Mouse (Mus musculus): Measurements from ENCODE around the gene Fbxl18. TPM values are rescaled to one million over a fixed set of nuclear protein-coding genes. Genes with fewer than 3 reads are reported as not detected.

The Fbxl18 gene
- polyA plus RNA-seq, 1 experiment from 2014 or later = 22.5 TPM

GRCm38 (mm10) chr5:142873718-142874117, 21.5 kb downstream of the Fbxl18 start:
- H3K27ac ChIP-seq (ENCODE audit: low read depth, low read length) = no peak overlapping the region
- no peaks in the 10 kb centered on the region for H3K27me3 ChIP-seq (ENCODE audit: control insufficient read depth, insufficient read depth, low read length)
- no peak overlapping the region for H3K9ac ChIP-seq (replicated peaks; ENCODE audit: low read depth, low read length)
- ATAC-seq (ENCODE audit: low read depth) = no peak
- no peak overlapping the region for H3K4me2 ChIP-seq (ENCODE audit: low read depth, low read length)
- H3K9me3 ChIP-seq (ENCODE audit: control insufficient read depth, low read length) = no peaks in the 10 kb centered on the region
- H3K4me1 ChIP-seq (ENCODE audit: control insufficient read depth, insufficient read depth, low read length) = 0 out of 2 replicates have a peak, but pooled peaks cover 13% of the 10 kb centered on the region
- WGBS = 97% methylated on average over 7 of the region's 7 CpGs
- no peak overlapping the region for H3K4me3 ChIP-seq (ENCODE audit: low read depth, low read length)
- peaks cover 11% of the 10 kb centered on the region; the same call in 1 of the 2 replicates for H3K36me3 ChIP-seq (ENCODE audit: control insufficient read depth, insufficient read depth, low read length)

DNA sequence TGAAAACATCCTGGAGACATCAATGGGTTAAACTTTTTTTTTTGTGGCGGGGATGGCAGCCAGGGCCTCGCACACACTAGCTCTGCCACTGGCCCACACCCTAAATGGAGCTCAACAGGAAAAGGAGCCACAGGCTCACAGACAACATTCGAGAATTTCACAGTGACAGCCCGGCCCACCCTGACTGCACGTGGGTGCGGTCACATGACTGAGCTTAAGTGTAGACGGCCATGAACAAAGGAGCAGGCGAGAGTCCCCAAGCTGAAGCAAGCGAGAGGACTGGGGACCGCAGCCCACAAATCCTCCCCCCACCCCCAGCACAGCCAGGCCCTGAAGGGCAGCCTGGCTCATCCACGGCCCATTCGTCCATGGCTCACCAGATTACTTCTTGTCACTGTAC, 23.5 kb downstream of the Fbxl18 start:
- Histone ChIP-seq H3K4me3 (ENCODE audit: low read depth, low read length) (no peak overlapping the region), H3K4me1 (ENCODE audit: control insufficient read depth, insufficient read depth, low read length) (0 out of 2 replicates have a peak, but pooled peaks cover 7% of the 10 kb centered on the region), H3K4me2 (ENCODE audit: low read depth, low read length) (no peak overlapping the region), H3K36me3 (ENCODE audit: control insufficient read depth, insufficient read depth, low read length) (peaks cover 4% of the 10 kb centered on the region; the same call in 1 of the 2 replicates), H3K27ac (ENCODE audit: low read depth, low read length) (no peak overlapping the region), H3K9me3 (ENCODE audit: control insufficient read depth, low read length) (no peaks in the 10 kb centered on the region), H3K27me3 (ENCODE audit: control insufficient read depth, insufficient read depth, low read length) (no peaks in the 10 kb centered on the region), H3K9ac (replicated peaks; ENCODE audit: low read depth, low read length) (no peak overlapping the region; the same call in 1 of the 2 replicates)
- no peak for ATAC-seq (ENCODE audit: low read depth)
- 61% methylated on average over 12 of the region's 12 CpGs for WGBS

DNA sequence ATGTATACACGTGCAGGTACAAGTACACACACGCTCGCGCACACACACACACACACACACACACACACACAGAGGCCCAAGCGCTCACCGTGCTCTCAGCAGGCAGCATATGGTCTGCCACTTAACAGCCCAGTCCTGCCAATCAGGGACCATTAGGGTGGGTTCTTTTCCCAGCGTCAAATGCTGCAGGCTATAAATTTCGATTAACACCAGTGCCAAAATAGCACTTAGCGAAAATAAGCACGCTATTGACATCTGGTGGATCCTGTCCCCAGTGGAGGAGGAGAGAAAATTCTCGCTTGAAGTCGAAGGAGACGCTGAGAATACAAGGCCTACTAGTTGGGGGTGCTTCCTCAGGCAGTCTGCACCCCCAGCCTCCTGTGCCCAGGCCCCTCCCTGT, 25.8 kb downstream of the Fbxl18 start:
- WGBS = 24% methylated on average over 13 of the region's 13 CpGs
- Histone ChIP-seq H3K9ac (replicated peaks; ENCODE audit: low read depth, low read length) (no peak overlapping the region), H3K36me3 (ENCODE audit: control insufficient read depth, insufficient read depth, low read length) (no peaks in the 10 kb centered on the region)

GRCm38 (mm10) chr5:142857763-142858229, 37.4 kb downstream of the Fbxl18 start:
- WGBS = 18% methylated on average over 16 of the region's 16 CpGs
- Histone ChIP-seq H3K9ac (replicated peaks; ENCODE audit: low read depth, low read length) (no peak overlapping the region), H3K27ac (ENCODE audit: low read depth, low read length) (peak overlapping the region; percentile 69), H3K4me1 (ENCODE audit: control insufficient read depth, insufficient read depth, low read length) (peaks cover 5% of the 10 kb centered on the region; the same call in 1 of the 2 replicates), H3K36me3 (ENCODE audit: control insufficient read depth, insufficient read depth, low read length) (no peaks in the 10 kb centered on the region), H3K4me3 (ENCODE audit: low read depth, low read length) (no peak overlapping the region), H3K9me3 (ENCODE audit: control insufficient read depth, low read length) (no peaks in the 10 kb centered on the region), H3K4me2 (ENCODE audit: low read depth, low read length) (0 out of 2 replicates have a peak overlapping the region, but pooled peaks have one; percentile 3), H3K27me3 (ENCODE audit: control insufficient read depth, insufficient read depth, low read length) (no peaks in the 10 kb centered on the region)
- peak; percentile 56 for ATAC-seq (ENCODE audit: low read depth)

More for the DNA sequence above, 25.8 kb downstream of the Fbxl18 start:
- no peak overlapping the region for H3K4me2 ChIP-seq (ENCODE audit: low read depth, low read length)
- H3K27ac ChIP-seq (ENCODE audit: low read depth, low read length) = peak overlapping the region; percentile 62
- 0 out of 2 replicates have a peak, but pooled peaks cover 4% of the 10 kb centered on the region for H3K4me1 ChIP-seq (ENCODE audit: control insufficient read depth, insufficient read depth, low read length)
- ATAC-seq (ENCODE audit: low read depth) = peak; percentile 83
- no peak overlapping the region for H3K4me3 ChIP-seq (ENCODE audit: low read depth, low read length)
- H3K27me3 ChIP-seq (ENCODE audit: control insufficient read depth, insufficient read depth, low read length) = no peaks in the 10 kb centered on the region
- no peaks in the 10 kb centered on the region for H3K9me3 ChIP-seq (ENCODE audit: control insufficient read depth, low read length)

GRCm38 (mm10) chr5:142856408-142856807, 38.8 kb downstream of the Fbxl18 start:
- no peak for ATAC-seq (ENCODE audit: low read depth)
- H3K27ac ChIP-seq (ENCODE audit: low read depth, low read length) = no peak overlapping the region
- no peak overlapping the region for H3K9ac ChIP-seq (replicated peaks; ENCODE audit: low read depth, low read length)
- no peak overlapping the region for H3K4me3 ChIP-seq (ENCODE audit: low read depth, low read length)
- H3K9me3 ChIP-seq (ENCODE audit: control insufficient read depth, low read length) = no peaks in the 10 kb centered on the region
- H3K36me3 ChIP-seq (ENCODE audit: control insufficient read depth, insufficient read depth, low read length) = no peaks in the 10 kb centered on the region
- 84% methylated on average over 4 of the region's 4 CpGs for WGBS
- H3K4me2 ChIP-seq (ENCODE audit: low read depth, low read length) = no peak overlapping the region
- H3K27me3 ChIP-seq (ENCODE audit: control insufficient read depth, insufficient read depth, low read length) = no peaks in the 10 kb centered on the region
- H3K4me1 ChIP-seq (ENCODE audit: control insufficient read depth, insufficient read depth, low read length) = peaks cover 5% of the 10 kb centered on the region; the same call in 1 of the 2 replicates

- H3K4me2 ChIP-seq (ENCODE audit: low read depth, low read length) = no peak overlapping the region
- H3K4me3 ChIP-seq (ENCODE audit: low read depth, low read length) = no peak overlapping the region
- no peaks in the 10 kb centered on the region for H3K9me3 ChIP-seq (ENCODE audit: control insufficient read depth, low read length)
- H3K36me3 ChIP-seq (ENCODE audit: control insufficient read depth, insufficient read depth, low read length) = no peaks in the 10 kb centered on the region
- H3K9ac ChIP-seq (replicated peaks; ENCODE audit: low read depth, low read length) = no peak overlapping the region
- H3K27me3 ChIP-seq (ENCODE audit: control insufficient read depth, insufficient read depth, low read length) = no peaks in the 10 kb centered on the region
- peaks cover 5% of the 10 kb centered on the region; the same call in 1 of the 2 replicates for H3K4me1 ChIP-seq (ENCODE audit: control insufficient read depth, insufficient read depth, low read length)
- 82% methylated on average over 10 of the region's 10 CpGs for WGBS
- ATAC-seq (ENCODE audit: low read depth) = no peak
- no peak overlapping the region for H3K27ac ChIP-seq (ENCODE audit: low read depth, low read length)
Observed at GRCm38 (mm10) chr5:142854877-142855276, 40.3 kb downstream of the Fbxl18 start.

GRCm38 (mm10) chr5:142853585-142853984, 41.6 kb downstream of the Fbxl18 start:
- no peak overlapping the region for H3K27ac ChIP-seq (ENCODE audit: low read depth, low read length)
- no peak overlapping the region for H3K4me3 ChIP-seq (ENCODE audit: low read depth, low read length)
- peaks cover 5% of the 10 kb centered on the region; the same call in 1 of the 2 replicates for H3K4me1 ChIP-seq (ENCODE audit: control insufficient read depth, insufficient read depth, low read length)
- H3K36me3 ChIP-seq (ENCODE audit: control insufficient read depth, insufficient read depth, low read length) = no peaks in the 10 kb centered on the region
- H3K4me2 ChIP-seq (ENCODE audit: low read depth, low read length) = no peak overlapping the region
- H3K27me3 ChIP-seq (ENCODE audit: control insufficient read depth, insufficient read depth, low read length) = no peaks in the 10 kb centered on the region
- H3K9me3 ChIP-seq (ENCODE audit: control insufficient read depth, low read length) = no peaks in the 10 kb centered on the region
- WGBS = 77% methylated on average over 6 of the region's 6 CpGs
- no peak for ATAC-seq (ENCODE audit: low read depth)
- no peak overlapping the region for H3K9ac ChIP-seq (replicated peaks; ENCODE audit: low read depth, low read length)

DNA sequence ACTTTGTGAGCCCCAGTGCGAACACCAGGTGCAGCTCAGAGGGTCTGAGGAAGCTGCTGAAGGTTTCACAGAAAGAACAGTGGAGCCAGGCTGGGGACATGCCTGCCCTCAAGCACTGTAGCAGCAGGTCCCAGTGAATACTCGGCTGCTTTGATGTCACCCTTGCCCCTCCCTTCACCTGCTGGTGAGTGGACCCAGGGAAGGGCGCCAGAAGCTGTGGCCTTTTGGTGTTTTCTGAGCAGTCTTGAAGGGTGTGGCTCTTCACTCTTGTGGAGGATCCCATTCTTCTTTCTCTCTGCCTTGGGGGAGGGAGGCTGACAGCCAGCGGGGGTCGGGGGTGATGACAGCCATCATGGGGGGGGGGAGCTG, 43.6 kb downstream of the Fbxl18 start:
- no peaks in the 10 kb centered on the region for H3K9me3 ChIP-seq (ENCODE audit: control insufficient read depth, low read length)
- no peaks in the 10 kb centered on the region for H3K36me3 ChIP-seq (ENCODE audit: control insufficient read depth, insufficient read depth, low read length)
- no peak for ATAC-seq (ENCODE audit: low read depth)
- WGBS = 66% methylated on average over 5 of the region's 5 CpGs
- H3K9ac ChIP-seq (replicated peaks; ENCODE audit: low read depth, low read length) = no peak overlapping the region
- no peak overlapping the region for H3K4me2 ChIP-seq (ENCODE audit: low read depth, low read length)
- no peaks in the 10 kb centered on the region for H3K4me1 ChIP-seq (ENCODE audit: control insufficient read depth, insufficient read depth, low read length)
- H3K27ac ChIP-seq (ENCODE audit: low read depth, low read length) = no peak overlapping the region
- H3K4me3 ChIP-seq (ENCODE audit: low read depth, low read length) = no peak overlapping the region
- H3K27me3 ChIP-seq (ENCODE audit: control insufficient read depth, insufficient read depth, low read length) = no peaks in the 10 kb centered on the region

DNA sequence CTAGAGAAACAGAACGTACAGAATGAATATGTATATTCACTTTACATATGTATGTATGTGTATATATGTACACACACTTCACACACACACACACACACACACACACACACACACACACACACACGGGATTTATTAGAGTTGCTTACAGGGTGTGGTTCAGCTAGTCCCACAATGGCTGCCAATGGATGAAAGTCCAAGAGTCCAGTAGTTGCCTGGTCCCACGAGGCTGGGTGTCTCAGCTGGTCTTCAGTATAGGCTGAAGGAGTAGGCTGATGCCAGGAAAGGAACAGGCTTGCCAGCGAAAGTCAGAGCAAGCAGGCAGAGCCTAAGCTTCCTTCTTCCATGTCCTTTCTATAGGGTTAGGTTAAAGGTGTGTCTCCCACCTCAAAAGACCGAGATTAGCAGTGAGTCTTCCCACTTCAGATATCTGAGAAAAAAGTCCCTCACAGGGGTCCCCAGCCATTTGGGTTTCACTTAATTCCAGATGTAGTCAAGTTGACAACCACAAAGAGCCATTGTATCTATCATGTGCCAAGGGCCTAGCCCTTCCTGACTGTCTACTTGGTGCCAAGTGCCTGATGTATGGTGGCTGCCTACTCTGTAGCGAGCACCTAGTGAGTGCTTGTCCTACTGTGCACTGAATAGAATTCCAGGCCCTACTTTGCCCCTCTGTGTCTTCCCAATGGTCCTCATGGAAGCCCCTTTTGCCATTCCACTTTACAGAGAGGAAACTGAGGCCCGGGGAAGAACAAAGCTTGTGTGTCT, 44.1 kb downstream of the Fbxl18 start:
- H3K9me3 ChIP-seq (ENCODE audit: control insufficient read depth, low read length) = no peaks in the 10 kb centered on the region
- no peak for ATAC-seq (ENCODE audit: low read depth)
- H3K4me3 ChIP-seq (ENCODE audit: low read depth, low read length) = no peak overlapping the region
- no peaks in the 10 kb centered on the region for H3K27me3 ChIP-seq (ENCODE audit: control insufficient read depth, insufficient read depth, low read length)
- no peaks in the 10 kb centered on the region for H3K36me3 ChIP-seq (ENCODE audit: control insufficient read depth, insufficient read depth, low read length)
- no peak overlapping the region for H3K9ac ChIP-seq (replicated peaks; ENCODE audit: low read depth, low read length)
- no peak overlapping the region for H3K4me2 ChIP-seq (ENCODE audit: low read depth, low read length)
- H3K4me1 ChIP-seq (ENCODE audit: control insufficient read depth, insufficient read depth, low read length) = no peaks in the 10 kb centered on the region
- 89% methylated on average over 7 of the region's 7 CpGs for WGBS
- H3K27ac ChIP-seq (ENCODE audit: low read depth, low read length) = no peak overlapping the region
